Mouse (Mus musculus) T-helper 2 cell (primary cell): ENCODE results near the gene Tmem200b.

Experiments
- in situ Hi-C: fragments of 300-600 bp; cut with MboI, MseI; formaldehyde crosslinking; loops from one replicate; pipeline ENCODE4 v1.15.1; 2025; ENCODE audit warnings: high pct_unique_total_duplicates

Gene Tmem200b

DNA sequence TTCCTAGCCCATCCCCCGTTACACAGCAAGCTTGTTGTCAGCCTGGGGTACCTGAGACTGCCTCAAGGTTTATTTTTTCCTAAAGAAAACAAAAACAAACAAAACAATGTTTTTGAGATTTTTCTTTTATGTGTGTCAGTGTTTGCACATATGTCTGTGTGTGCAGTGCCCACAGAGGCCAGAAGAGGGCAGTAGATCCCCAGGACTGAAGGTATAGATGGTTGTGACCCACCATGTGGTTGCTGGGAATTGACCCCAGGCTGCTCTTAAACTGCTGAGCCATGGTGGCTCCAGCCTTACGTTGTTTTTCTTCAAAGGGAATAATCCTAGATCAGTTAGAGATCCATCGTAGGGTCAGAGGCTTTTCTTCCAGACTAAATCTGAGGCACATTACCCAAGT, 13.7 kb upstream of the Tmem200b start:
- in situ Hi-C loops = no loop called here

DNA sequence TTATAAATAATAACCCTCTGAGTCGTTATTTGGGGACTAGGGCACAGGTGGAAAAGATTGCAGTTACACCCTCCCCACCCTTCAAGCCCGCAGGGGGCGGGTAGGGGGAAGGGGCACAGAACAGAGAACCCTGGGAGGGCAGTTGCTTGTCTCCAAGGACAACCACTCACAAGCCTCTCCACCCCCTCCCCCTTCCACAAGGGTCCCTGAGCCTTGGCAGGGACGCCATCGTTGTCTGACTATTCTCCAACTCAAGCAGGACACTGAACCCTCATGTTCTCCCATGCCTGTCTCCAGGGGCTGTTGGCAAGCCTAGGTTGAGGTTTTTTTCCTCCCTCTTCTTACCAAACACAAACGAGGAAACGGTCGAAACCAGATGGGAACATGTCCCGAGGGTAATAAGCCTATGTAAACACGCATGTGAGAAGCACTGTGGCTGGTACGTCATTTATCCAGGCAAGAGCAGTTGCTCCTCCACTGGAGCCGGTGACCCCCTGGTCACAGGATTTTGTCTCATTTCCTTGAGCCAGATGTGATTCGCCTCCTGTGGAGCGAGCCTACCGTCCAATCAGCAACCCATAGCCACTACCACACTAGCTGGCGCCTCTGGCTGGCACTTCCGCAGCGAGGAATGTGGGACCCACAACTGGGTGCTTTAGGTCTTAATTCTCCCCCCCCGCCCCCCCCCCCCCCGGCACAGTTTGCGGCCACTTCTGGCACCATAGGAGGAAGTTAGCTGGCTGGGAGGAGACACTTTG, 11.2 kb upstream of the Tmem200b start:
- in situ Hi-C loops = no loop called here

DNA sequence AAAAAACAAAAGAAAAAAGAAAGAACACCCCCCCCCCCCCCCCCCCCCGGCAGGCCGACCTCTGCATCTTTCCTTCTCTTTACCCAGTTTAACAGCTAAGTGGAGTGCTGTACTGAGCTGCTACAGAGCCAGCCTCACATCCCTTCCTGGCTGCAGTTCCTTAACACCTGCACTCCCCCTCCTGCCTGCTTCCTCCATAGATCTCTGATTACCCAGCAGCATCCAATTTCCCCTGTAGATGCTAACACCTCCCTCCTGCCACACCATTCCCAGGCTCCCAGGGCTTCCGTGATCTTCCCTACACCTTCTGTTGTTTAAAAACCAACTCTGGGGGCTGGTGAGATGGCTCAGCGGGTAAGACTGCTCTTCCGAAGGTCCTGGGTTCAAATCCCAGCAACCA, 10.1 kb upstream of the Tmem200b start:
- in situ Hi-C loops = no loop called here

DNA sequence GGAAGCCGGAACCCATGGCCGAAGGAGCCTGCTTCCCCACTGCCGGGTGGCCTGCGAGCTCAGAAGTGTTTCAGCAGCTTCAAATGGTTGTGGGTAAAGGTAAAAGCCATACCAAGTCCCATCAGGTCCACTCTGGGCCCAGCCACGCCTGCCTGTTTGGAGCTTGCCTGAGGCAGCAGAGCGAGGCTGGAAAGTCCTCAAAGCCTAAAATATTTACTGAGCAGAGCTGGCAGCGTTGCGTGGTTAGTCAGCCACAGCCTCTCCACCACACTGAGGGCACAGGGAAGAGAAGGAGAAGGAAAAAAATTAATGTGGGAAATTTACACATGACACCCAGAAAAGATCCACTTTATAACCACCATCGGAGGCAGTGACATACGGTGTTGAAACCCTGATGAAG, 8.0 kb upstream of the Tmem200b start:
- in situ Hi-C loops = no loop called here

- in situ Hi-C loops = no loop called here
Observed at GRCm38 (mm10) chr4:131914046-131914643, 7.4 kb upstream of the Tmem200b start.

DNA sequence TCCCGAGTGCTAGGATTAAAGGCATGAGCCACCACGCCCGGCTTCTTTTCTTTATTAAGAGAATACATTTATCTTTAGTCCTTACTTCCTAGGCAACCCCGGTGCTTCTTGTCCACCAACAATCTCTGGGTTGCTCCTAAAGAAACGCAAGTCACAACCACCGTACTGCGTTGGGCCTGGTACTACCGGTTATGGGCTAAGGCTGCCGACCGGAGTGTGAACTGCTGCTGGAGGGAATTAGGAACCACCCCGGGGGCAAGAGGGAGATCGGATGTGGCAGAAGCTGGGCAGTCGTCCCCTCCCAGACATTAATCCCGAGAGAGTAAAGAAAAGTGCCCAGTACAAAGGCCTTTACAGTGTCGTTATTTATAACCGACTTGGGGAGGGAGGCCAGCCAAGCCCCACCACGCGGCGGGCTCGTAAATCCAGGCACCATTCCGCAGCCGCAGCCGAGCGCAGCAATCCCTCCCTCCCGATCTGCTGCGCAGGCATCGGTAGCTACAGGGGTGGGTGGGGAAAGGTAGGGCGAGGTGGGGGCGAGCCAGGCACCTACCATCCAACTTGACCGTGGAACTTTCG, 6.6 kb upstream of the Tmem200b start:
- in situ Hi-C loops = no loop called here

DNA sequence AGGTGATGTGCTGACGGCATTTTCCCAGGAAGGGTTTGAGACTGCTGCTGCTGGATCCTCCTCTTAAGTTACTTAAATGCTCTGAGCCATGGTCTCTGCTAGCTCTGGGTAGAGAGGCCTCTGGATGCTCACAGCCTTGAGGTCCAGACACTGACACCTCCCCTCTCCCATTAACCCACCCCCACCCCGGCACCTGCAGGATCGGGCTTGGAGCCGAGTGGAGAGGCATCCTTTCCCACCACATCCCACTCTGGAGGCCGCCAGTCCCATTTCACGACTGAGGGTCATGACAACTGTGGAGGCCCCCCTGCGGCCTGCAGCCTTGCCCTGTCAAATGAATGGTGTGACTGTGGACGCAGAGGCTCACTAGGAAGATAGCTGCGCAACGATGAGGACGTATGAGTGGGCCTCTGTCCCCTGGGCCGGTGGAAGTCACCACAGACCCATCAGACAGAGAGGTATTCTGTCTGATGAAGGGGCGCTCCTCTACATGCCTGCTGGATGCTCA, 5.7 kb upstream of the Tmem200b start:
- in situ Hi-C loops = no loop called here

DNA sequence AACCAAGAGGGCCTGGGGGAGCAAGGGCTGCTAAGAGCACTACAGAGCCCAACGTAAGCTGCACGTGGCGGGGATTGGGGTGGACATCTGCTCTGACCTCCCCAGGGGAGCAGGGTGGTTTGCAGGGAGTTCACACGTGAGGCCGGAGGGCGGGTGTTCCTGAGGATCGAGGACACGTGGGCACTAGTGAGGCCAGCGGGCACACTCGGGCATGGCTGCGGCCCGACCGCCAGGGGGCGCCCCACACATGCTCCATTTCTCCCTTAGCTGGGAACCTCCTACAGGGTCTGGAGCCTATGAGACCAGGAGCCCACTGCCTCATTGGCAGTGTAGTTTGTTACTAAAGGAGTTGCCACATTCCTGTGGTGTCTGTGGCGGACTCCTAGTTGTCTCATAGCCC, 5.1 kb upstream of the Tmem200b start:
- in situ Hi-C loops = no loop called here

DNA sequence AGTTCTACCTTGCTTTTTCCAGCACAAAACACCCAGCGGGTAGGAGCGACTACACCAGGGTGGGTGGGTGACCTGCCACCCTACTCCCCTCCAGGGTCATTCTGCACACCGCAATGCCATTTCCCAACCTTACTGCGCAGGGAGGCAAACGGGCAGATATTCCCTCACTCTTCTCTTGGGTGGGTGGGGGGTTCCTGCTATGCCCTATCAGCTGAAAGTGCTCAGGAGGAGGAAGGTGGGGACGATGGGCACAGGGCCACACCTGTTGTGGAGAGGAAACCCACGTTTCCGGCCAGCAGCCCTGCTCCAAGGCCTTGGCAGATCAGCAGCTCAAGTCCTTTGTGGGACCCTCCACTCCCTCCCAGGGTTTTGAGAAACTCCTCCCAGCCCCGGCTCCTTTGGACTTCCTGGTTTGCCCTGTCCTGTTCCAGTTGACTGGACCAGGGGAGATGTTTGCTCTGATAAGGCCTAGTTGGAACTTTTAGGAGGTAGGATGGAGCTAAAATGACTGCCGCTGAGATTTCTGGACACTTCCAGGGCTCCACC, 4.5 kb upstream of the Tmem200b start:
- in situ Hi-C loops = no loop called here

DNA sequence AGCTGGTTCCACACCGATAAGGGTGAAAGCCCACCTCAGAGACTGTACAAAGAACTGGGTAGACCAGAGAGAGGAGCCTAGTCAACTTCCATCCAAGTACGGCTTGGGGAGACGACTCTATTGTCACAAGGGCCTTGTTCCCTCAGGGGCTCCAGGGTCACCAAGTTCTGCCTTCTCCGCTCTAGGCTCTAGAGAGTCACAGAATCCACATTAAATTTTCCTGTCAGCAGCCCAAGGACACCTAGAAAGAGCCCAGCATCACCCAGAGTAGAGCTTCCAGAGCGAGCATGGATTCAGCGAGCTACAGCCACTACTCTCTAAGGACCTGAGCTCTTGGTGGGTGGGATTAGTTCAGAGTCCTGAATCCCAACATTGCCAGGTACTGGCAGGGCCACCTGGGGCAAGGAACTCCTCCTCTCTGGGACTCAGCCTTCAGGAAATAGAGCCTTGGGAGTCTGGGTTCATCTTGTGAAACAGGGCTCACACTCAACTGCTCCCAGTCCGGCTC, 3.5 kb upstream of the Tmem200b start:
- in situ Hi-C loops = no loop called here

DNA sequence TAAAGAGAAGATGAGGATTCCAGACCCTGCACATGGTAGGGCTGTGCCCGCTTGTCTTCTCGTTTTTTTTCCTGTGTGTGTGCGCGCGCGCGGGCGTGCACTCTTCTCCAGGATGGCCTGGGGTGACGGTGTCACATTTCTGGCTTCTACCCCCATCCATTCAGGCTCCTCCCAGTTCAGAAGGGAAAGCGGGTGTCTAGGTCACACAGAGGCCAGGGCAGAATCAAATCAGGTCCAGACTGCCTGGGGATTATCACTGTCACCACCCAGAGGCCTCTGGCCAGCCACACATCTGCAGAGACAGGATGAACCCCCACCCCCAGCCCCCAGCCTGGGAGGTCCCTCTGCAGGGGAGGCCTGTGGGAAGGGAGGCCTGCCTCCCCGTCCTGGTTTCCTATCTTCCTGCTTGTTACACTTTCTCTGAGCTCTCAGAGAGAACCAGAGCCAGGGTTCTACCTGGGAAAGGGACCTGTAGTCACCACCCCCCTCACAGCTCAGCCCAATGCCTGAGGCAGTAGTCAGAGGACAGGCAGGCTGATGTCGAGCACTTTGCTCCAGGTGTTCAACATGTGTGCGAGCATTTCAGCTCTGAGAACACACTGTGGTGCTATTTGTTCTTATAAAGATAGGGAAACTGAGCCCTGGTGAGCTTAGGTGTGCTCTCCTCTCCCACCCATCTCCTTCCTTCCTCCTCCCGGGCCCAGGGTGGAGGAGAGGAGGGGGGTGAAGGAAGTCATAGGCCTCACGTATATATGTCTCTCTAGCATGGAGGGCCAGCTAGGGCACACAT, 2.7 kb upstream of the Tmem200b start:
- in situ Hi-C loops = no loop called here

GRCm38 (mm10) chr4:131919506-131920140, 1.9 kb upstream of the Tmem200b start:
- in situ Hi-C loops = no loop called here

DNA sequence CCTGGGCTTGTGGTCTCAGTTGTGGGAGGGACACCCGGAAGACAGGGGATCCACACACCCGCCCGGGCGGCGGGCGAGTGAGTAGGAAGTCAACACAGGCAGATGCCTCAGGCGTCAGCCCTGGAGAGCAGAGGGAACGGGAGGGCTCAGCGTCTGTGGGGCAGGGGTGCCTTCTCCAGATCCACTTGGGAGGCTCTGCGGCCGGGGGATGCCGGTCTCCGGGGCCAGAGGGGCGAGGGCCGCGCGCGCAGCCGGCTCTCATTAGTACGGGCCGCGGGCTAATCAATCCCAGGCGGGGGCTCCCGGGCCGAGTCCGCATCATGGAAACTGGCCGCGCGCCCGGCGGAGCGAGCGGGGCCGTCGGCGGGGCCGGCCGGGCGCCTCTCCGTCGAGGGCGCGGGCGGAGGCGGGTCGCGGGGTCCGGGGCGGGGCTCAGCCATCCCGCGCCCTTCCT, 1.4 kb upstream of the Tmem200b start:
- in situ Hi-C loops = no loop called here

DNA sequence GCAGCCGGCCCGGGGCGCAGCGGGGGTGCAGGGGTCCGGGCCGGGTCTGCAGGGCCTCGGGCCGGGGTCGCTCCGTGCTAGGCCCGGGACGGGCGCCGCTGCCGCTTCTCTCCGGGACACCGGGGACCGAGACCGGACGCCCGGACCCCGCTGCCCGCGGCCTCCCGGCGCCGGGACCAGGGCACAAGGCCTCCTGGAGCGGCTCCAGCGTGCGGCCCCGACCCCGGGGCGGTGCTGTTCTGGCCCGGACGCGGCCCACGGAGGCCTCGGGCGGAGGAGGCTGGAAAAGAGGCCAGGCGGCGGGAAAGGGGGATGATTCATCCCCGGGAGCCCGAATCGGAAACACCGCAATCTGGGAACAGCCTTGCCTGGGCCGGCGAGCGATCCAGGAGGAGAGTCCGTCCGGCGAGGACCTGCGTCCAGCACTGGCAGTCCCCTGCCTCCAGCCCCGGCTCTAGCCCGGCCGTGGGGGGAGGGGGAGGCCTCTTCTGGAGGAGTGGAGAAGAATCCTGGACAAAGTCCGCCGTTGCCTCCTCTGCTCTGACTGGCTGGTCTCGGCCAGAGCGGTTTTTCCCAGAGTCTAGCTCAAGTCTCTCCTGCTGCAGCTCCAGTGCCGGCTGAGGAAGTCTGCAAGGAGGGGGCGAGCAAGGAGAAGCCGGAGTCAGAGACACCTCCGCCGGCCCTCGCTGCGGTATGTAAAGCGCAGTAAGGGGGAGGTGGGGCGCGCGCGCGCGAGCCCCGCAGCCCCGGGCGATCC, 798 bp upstream of the Tmem200b start:
- in situ Hi-C loops = no loop called here

DNA sequence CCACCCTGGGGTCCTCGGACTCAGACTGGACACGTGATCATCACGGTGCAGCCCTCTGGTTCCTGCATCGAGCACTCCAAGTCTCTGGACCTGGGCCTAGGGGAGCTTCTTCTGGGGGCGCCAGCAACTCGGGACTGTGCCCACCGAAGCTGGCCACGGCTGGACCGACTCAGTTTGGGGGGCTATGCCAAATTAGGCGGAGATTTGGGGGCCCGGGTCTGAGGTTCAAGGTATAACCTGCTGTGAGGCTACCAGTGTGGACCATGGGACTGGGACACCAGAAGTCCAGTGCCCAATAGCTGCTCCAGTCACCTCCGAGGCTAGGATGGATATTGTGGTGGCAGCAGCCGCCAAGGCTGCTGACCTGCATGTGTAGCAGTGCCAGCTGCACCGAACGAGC, 833 bp downstream of the Tmem200b start:
- in situ Hi-C loops = no loop called here

DNA sequence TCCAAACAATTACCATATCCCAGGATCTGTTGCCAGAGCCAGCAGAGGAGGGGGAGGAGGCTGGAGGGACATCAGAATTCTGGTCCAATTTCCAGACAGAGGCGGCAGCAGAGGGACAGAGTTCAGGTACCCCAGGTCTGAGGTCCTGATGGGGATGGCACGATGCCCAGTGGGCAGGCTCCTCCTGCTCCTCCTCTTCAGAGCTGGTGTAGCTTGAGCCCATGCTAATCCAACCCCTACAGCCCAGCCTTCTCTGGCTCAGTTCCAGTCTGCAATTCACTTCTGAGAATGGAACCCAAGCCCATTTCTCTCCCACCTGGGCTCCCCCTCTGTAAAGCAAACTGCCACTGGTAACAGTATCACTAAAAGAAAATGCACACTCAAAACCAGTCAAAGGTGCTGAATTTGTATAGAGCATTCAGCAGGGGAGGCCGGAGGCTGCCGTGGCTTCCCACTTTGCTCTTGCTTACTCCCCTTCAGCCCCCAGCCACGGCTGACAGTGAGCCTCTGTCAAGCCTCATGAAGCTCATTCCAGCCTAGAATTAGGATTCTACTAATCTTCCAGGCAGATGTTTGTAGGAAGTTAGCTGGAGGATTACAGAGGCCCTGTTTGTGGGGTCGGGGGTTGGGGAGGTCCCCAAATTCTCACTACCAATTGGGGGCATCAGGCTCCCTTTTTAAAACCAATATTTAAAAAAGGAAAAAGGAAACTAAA, 2.7 kb downstream of the Tmem200b start:
- in situ Hi-C loops = no loop called here

GRCm38 (mm10) chr4:131929146-131929545, 7.6 kb downstream of the Tmem200b start:
- in situ Hi-C loops = no loop called here

DNA sequence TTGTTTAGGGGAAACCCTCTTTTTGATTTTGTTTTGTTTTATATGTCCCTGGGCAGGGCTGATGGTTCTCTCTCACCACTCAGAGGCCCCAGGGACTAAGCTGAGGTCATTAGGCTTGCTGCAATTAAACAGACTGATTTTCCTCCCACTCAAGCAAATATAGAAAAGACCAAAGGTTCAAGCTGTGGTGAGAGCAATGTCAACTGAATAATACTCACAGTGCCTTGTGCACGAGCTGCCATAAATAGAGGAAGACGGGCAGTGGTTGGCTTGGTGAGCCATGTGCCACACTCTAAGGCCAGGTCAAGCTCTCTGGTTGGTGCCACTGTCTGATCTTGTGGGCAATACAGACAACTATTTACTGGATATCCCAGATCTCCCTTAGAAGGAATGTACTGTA, 17.9 kb downstream of the Tmem200b start:
- in situ Hi-C loops = no loop called here

DNA sequence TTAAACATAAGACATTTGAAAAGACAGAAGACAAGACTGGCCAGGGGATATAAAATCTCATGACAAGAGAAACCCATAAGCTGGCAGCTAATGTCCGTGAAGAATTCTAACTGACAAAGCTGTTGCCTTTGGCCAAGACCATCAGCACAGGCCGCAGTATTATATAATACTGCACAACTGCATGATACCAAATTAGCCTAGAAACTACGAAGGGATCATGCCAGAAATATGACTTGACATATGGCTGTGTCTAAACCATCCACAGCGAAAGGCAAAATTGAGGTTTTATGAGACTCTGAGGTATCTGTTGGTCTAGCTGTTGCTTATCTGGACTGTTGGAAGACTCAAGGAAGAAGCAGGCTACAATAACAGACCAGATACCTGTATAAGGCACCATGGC, 19.3 kb downstream of the Tmem200b start:
- in situ Hi-C loops = no loop called here

DNA sequence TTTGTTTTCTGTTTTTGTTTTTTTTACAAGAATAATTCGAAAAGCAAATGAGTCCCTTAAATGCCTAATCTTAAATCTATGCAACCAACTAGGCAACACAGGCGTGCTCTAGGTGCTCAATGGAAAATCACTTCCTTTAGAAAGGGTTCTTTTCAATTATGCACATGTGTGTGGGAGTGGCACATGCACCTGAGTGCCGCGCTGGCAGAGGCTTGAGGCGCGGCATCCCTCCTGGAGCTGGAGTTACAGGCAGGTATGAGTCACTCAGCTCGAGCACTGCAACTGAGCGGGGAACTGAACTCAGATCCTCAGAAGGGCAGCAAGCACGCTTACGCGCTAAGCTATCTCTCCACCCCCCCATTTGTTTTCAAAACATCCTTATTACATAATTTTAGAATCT, 26.3 kb downstream of the Tmem200b start:
- in situ Hi-C loops = no loop called here
